Mouse (Mus musculus): ENCODE measurements around the gene Snrnp200.
A peak's percentile ranks its signal among the peaks of the same experiment; 100 is the strongest.
"Not testable (repeated sequence)": the region's sequence is repeated elsewhere in the genome, so short reads cannot be mapped to it uniquely, and the experiment has no call there.

Gene Snrnp200

DNA sequence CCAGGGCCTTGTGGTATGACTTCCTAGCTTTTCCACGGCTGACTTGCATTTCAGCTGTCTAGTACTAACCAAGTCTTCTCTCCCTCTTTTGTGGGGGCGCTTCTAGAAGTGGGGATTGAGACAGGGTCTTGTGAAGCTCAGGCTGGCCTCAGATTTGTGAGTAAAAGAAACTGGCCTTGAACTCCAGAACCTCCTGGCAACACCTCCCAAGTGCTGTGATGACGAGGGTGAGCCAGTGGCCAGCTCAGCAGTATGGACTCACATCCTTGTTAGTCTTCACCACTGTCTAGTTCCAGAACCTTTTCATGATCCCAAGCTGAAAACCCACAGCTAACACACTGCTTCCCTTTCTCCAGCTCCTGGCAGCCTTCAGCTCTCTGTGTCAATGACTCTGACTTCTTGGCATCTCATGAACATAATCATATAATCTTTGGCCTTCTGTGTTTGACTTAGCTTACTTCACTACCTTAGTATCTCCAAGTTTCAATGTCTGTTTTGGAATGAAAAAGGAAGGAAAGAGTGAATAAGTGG, 46.5 kb downstream of the Snrnp200 start:
- no peak for DNase-seq

DNA sequence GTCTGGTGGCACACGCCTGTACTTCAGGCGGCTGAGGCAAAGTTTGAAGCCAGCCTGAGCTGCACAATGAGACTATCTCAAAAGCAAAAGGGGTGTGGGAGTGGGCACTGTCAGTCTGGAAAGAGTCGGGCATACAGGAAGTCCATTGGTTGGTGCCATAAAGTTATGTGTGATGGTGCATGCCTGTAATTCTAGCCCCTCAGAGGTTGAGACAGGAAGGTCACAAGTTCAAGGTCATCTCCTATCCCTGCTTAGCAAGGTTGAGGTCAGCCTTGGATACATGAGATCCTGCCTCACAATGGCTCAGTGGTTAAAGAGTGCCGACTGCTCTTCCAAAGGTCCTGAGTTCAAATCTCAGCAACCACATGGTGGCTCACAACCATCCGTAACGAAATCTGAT, 47.1 kb downstream of the Snrnp200 start:
- DNase-seq = no peak

DNA sequence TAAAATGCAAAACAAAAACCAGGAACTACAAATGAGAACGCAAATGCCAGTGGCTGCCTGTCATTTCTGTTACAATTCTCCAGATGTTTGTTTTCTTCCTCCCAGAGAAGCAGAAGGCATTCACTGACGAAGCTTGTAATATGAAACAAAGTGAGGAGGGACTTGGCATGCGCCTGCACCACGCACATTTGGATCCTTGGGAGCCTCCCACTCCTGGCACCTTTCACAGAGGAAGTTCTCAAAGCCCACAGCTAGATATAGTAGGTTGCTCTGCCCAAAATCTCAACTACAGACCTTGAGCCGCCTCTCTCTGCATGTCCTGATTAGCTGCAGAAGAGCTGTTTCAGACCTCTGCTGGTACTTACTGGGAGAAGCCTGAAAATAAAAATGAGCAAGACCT, 51.2 kb downstream of the Snrnp200 start:
- peak; percentile 75 for DNase-seq

DNA sequence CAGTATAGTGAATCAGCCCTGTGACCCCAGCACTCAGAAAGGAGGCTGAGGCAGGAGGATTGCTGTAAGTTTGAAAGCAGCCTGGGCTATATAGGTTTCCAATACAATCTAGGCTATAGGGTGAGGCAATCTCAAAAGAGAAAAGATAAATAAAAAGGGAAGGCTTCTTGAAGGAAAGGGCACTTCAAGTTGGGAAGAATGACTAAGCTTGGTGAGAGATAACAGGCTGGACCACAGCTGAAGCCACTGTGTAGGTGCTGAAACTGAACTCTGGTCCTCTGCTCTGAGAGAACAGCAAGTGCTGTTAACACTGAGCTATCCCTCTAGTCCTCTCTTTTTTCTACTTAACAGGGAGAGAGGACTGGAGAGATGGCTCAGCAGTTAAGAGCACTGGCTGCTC, 54.3 kb downstream of the Snrnp200 start:
- DNase-seq = no peak

DNA sequence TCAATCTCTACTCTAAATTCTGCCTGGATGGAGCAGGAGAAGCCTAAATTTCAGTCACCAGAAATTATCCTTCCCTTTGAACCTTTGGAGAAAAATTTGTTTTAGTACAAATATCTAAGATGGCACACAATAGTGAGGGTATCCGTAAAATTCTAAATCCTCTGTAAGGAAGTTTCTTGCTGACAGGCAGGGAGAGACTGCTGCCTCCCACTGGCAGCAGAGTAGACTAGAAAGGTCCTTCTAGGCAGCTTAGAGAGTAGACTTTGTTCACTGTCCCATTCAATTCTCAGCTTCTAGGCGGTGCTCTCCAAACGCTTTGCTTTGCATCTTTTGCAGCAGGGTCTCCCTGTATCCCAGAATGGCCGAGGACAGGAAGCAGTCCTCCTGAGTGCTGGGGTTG, 59.7 kb downstream of the Snrnp200 start:
- no peak for DNase-seq

DNA sequence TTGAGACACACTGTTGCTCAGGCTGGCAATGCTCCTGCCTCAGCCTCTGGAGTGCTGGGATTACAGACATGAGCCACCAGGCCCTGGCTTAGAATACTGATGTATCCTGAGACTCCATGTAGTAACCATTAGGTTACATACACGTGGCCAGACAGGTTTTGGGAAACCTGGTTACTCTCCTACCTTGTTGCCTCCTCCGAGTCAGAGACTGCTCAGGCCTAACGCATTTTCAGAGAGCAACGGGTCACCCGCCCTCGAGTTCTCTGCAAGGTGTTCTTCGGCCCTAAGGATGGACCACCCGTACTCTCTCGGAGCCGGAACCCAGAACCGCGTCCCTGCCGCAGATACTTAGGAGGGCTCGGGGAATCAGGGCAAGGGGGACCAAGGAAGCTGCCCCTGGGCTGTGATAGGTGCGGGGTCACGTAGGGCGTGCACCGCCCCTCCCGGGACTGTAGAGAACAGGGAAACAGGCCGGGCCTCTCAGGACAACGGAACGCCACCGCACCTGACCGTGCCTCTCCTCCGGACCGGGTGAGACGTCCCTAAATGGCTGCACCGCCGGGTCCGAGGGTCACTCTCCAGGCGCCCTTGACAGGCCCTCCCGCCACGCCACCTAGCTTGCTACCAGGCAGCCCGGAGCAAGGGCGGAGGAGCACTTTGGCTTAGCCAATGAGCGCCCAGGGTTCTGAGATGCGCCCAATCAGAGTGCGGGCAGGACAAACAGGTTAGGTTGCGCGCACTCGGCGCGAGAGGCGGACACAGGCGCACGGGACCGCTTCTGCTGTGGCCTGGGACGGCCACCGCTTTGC, 61.5 kb downstream of the Snrnp200 start, which contains the start of gene Stard7:
TSS of gene Stard7 (plus strand) at position 728 of the 809 bp plus-strand sequence.
- DNase-seq = peak; percentile 98

DNA sequence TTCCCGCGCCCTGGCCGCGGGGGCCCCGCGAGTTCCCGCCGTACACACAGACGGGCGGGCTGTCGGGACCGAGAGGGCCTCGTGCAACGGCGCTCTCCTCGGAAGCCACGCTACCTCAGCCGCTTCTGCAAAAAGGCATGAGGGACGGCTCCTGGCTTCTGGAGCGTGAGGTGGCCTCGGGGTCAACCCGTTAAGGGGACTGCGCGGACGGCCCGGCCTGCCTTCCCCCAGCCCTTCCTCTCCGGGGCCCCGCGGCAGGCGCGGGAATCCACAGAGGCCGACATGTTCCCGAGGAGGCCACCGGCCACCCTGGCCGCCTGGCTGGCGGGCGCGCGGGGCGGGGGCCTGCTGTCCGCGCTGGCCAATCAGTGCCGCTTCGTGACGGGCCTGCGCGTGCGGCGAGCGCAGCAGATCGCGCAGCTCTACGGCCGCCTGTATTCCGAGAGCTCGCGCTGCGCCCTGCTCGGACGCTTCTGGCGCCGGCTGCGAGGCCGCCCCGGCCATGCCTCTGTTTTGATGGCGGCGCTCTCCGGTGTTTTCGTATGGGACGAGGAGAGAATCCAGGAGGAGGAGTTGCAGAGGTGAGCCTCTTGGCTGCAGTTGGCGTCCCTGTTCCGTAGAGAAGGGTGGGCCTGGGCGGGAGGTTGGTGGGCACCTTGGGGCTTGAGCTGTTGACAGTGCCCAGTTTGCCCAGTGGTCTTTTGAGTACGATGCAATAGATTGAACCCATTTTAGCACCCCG, 62.3 kb downstream of the Snrnp200 start:
- peak; percentile 89 for DNase-seq

DNA sequence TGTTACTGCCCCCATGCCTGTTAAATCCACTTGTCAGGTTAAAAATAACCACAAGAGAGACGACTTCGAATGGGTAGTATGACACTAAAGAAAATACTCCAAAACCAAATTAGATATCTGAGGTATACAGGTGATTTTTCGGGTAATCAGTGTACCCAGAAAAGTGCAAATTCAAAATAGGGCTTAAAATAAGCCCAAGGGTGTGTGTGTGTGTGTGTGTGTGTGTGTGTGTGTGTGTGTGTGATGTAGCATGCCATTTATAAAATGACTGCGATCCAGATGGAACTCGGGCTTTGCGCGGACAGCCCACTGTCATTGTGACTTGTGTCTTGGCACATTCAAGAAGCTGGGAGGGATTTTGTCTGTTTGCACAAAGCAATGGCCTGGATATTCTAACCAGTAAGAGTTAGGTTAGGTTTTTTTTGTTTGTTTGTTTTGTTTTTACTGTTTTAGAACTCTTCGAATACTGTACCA, 62.9 kb downstream of the Snrnp200 start:
- DNase-seq = peak; percentile 36

DNA sequence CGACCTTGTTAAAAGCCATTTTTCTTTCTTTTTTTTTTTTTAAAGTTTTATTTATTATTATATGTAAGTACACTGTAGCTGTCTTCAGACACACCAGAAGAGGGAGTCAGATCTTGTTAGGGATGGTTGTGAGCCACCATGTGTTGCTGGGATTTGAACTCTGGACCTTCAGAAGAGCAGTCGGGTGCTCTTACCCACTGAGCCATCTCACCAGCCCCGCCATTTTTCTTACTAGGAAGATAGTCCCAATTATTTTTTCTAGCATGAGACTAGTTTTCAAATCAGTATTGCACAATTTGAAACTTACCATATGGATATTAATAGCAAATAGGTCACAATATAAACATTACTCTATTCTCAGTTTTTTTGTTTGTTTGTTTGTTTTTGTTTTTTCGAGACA, 63.9 kb downstream of the Snrnp200 start:
- not testable (repeated sequence) for DNase-seq

DNA sequence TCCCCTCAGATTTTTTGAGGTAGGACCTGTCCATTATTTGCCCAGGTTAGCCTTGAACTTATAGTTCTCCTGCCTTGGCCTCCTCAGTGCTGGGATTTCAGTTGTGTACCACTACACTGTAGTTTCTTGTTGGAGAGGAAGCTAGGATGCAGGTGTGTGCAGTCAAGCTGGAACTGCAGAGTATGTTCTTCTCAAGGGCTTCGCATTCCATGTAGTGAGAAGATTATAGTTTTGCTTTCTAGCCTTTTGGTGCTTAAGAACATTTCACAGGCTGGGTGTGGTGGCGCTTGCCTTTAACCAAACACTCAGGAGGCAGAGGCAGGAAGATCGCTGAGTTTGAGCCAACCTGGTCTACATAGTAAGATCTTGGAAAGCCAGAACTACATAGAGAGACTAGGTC, 64.6 kb downstream of the Snrnp200 start:
- no peak for DNase-seq

DNA sequence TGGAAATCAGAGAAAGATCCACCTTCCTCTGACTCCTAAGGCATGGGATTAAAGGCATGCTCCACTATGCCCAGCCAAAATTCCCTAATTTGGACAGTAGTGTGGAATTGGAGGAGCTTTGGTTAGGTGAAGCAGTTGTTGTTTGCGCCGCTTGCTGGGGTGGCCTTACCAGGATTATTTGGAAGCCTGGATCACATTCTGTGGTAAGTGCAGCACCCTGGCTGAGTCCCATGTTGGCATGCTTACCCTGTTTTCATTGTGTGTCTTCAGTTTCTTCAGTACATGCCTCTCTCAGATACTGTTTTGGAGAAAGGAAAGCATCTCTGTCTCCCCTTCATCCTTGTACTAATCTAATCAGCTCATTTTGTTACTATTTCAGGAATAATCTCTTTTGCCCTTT, 66.4 kb downstream of the Snrnp200 start:
- no peak for DNase-seq

DNA sequence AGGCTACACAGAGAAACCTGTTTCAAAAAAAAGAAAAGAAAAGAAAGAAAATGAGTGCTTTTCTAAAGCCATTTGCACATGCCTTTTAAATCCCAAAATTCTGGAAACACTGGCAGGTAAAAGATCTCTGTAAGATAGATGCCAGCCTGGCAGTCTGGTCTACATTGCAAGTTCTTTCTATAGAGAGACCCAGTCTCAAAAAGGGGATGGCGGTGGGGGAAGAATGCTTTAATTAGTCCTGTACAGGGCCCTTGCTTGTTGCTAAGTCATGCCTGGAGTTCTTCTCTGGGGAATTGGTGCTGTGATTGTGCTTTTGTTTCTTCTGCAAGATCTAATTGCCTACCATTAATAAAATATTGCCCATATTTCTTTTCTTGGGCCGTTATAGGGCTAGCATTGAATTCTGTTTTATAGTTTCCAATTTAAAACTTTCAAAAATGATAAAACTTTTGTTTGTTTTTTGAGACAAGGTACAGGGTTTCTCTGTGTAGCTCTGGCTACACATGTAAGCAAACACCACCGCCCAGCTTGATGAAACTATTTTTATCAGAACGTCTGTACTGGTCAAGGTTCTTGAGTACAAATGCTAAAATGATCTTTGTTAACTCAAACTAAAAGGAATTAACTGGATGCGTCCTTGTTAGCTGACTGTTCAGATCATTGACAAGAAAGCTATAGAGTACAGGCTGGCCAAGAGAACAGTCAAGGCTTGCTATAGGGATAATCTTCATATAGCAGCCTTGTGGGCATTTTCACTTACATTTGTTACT, 67.5 kb downstream of the Snrnp200 start:
- DNase-seq = no peak

DNA sequence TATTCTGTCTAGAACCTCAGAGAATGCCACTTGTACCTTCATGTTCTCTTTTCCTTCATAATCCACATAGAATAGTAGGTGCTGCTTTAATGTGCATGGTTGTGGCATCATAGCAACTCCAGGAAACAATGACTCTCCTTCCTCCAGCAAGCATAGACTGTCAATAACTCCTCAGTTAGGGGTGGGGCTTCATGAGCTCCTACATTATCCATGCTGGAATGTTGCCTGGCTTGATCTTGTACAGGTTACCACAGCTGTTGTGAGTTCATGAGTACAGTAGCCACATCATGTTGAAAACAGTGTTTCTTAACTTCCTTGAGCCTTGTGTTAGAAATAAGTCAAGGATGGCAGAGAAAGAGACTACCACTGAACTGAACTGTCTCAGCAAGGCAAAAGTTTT, 70.0 kb downstream of the Snrnp200 start:
- DNase-seq = no peak
